Mouse (Mus musculus): ENCODE data around the gene Aaas. TPM values are rescaled to one million over a fixed set of nuclear protein-coding genes. Genes with fewer than 3 reads are reported as not detected.
A peak's percentile ranks its signal among the peaks of the same experiment; 100 is the strongest.

Gene Aaas
- total and polyA plus RNA-seq, 3 experiments, result 10.8 to 22.1 (median 13.2) TPM

DNA sequence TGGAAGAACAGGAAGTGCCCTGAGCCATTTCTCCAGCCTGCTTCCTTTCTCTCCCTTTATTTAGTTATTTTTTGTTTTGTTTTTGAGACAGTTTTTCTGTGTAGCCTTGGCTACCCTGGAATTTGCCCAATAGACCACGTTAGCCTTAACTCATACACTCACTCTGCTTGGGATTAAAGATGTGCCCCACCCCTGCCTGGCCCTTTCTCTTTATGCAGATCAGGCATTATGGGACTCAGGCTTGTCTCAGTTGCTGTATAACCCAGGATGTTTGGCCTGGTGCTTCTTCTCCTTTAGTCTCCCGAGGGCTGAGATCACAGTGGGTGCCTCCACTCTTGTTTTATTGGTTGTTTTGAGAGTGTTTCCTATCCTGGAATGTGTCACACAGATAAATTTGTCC lies 41.9 kb upstream of the Aaas start:
- peaks cover 11% of the 10 kb centered on the region for H3K4me1 ChIP-seq (ENCODE audit: control insufficient read depth, insufficient read depth, low read length)
- TF ChIP-seq CTCF (IDR thresholded peaks at IDR 0.05) (no peak), EP300 (IDR thresholded peaks at IDR 0.05; ENCODE audit: insufficient read depth, low read depth, low read length) (no peak), POLR2A (IDR thresholded peaks at IDR 0.05; ENCODE audit: insufficient read depth, low read depth, low read length) (no peak)
- no peak for DNase-seq
- no peak overlapping the region for H3K9ac ChIP-seq (ENCODE audit: low read depth, low read length)
- H3K4me3 ChIP-seq, result no peak overlapping the region
- 18% methylated on average over 2 of the region's 2 CpGs for WGBS
- peak overlapping the region; percentile 79 for H3K27ac ChIP-seq
- peaks cover 6% of the 10 kb centered on the region; the same call in 1 of the 2 replicates for H3K36me3 ChIP-seq (ENCODE audit: control insufficient read depth, insufficient read depth, low read length)
- no peaks in the 10 kb centered on the region for H3K79me2 ChIP-seq (replicated peaks; ENCODE audit: control insufficient read depth, insufficient read depth, low read length)
- intact Hi-C loops (cut with DNase I), result no loop called here
- no peaks in the 10 kb centered on the region for H3K27me3 ChIP-seq (ENCODE audit: control insufficient read depth, insufficient read depth, low read length)

DNA sequence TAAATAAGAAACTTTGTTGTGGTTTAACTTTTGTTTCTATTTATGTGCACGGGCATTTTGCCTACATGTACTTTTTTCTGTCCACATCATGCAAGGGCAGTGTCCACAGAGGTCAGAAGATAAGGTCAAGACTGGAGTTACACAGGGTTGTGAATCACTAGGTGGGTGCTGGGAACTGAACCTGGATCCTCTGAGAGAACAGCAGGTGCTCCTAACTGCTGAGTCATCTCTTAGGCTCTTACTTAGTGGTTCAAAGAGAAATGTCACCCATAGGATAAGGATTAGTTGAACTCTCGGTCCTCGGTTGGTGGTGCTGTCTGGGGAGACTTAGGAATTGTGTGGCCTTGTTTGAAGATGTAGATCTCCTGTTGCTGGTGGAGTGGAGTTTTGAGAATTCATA lies 38.4 kb upstream of the Aaas start:
- 69% methylated on average over 3 of the region's 3 CpGs for WGBS
- intact Hi-C loops (cut with DNase I), result loop anchor here (10.0 kb wide), 1 partner anchor 136 kb away; the partner anchor contains the start of gene Npff

DNA sequence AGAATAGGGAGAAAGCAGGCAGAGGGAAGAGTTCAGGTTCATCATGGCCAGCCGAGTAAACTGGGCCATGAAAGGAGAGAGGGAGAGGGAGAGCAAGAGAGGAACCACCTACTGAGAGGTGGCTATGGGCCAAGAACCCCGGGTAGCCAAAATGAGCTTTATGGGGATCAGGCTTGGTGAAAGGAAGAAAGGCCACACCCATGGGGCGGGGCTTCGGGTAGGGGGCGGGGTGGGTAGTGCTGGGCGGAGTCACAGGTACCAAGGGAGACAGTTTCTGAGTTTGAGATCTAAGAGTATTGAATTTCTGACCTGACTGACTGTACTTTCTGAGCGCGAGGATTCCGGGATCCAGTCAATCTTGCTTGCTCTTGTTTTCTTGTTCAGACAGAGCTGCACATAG lies 36.1 kb upstream of the Aaas start:
- TF ChIP-seq POLR2A (IDR thresholded peaks at IDR 0.05; ENCODE audit: insufficient read depth, low read depth, low read length) (no peak), CTCF (IDR thresholded peaks at IDR 0.05) (no peak), EP300 (IDR thresholded peaks at IDR 0.05; ENCODE audit: insufficient read depth, low read depth, low read length) (no peak)
- WGBS, result 38% methylated on average over 9 of the region's 9 CpGs

More for the DNA sequence above, 38.4 kb upstream of the Aaas start:
- peak overlapping the region; percentile 13; the same call in 1 of the 2 replicates for H3K27ac ChIP-seq
- H3K27me3 ChIP-seq (ENCODE audit: control insufficient read depth, insufficient read depth, low read length), result no peaks in the 10 kb centered on the region
- no peak for DNase-seq
- H3K4me3 ChIP-seq, result no peak overlapping the region
- H3K36me3 ChIP-seq (ENCODE audit: control insufficient read depth, insufficient read depth, low read length), result peaks cover 3% of the 10 kb centered on the region; the same call in 1 of the 2 replicates
- no peaks in the 10 kb centered on the region for H3K79me2 ChIP-seq (replicated peaks; ENCODE audit: control insufficient read depth, insufficient read depth, low read length)
- TF ChIP-seq EP300 (IDR thresholded peaks at IDR 0.05; ENCODE audit: insufficient read depth, low read depth, low read length) (no peak), POLR2A (IDR thresholded peaks at IDR 0.05; ENCODE audit: insufficient read depth, low read depth, low read length) (no peak), CTCF (IDR thresholded peaks at IDR 0.05) (no peak)
- H3K9ac ChIP-seq (ENCODE audit: low read depth, low read length), result no peak overlapping the region
- H3K4me1 ChIP-seq (ENCODE audit: control insufficient read depth, insufficient read depth, low read length), result peaks cover 5% of the 10 kb centered on the region

DNA sequence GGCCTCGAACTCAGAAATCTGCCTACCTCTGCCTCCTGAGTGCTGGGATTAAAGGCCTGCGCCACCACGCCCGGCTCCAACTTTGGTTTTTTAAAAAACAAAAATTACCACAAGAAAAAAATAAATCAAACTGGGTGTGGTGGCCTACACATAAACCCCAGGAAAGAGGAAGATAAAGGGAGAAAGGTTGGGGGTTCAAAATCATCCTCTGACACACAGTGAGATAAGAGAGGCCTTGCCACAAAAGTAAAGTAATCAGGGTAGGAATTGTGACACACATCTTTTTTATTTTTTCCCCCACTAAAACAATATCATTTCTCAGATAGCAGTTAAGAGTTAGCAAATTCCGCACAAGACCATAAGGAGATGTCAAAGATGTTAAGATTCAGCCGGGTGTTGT lies 33.1 kb upstream of the Aaas start:
- TF ChIP-seq EP300 (IDR thresholded peaks at IDR 0.05; ENCODE audit: insufficient read depth, low read depth, low read length) (no peak), CTCF (IDR thresholded peaks at IDR 0.05) (no peak), POLR2A (IDR thresholded peaks at IDR 0.05; ENCODE audit: insufficient read depth, low read depth, low read length) (no peak)
- WGBS, result 94% methylated on average over 6 of the region's 6 CpGs
- no peaks in the 10 kb centered on the region; the same call in 1 of the 2 replicates for H3K4me1 ChIP-seq (ENCODE audit: control insufficient read depth, insufficient read depth, low read length)
- H3K9ac ChIP-seq (ENCODE audit: low read depth, low read length), result no peak overlapping the region
- H3K79me2 ChIP-seq (replicated peaks; ENCODE audit: control insufficient read depth, insufficient read depth, low read length), result no peaks in the 10 kb centered on the region
- H3K27me3 ChIP-seq (ENCODE audit: control insufficient read depth, insufficient read depth, low read length), result no peaks in the 10 kb centered on the region
- no peak overlapping the region for H3K27ac ChIP-seq
- intact Hi-C loops (cut with DNase I), result loop anchor here (10.0 kb wide), 1 partner anchor 141 kb away; the partner anchor contains the start of gene Npff
- H3K36me3 ChIP-seq (ENCODE audit: control insufficient read depth, insufficient read depth, low read length), result no peaks in the 10 kb centered on the region
- H3K4me3 ChIP-seq, result no peak overlapping the region
- DNase-seq, result no peak

More for the DNA sequence above, 36.1 kb upstream of the Aaas start:
- no peak for DNase-seq
- Histone ChIP-seq H3K27me3 (ENCODE audit: control insufficient read depth, insufficient read depth, low read length) (no peaks in the 10 kb centered on the region), H3K27ac (no peak overlapping the region), H3K4me1 (ENCODE audit: control insufficient read depth, insufficient read depth, low read length) (no peaks in the 10 kb centered on the region; the same call in 1 of the 2 replicates), H3K79me2 (replicated peaks; ENCODE audit: control insufficient read depth, insufficient read depth, low read length) (no peaks in the 10 kb centered on the region), H3K4me3 (no peak overlapping the region), H3K36me3 (ENCODE audit: control insufficient read depth, insufficient read depth, low read length) (no peaks in the 10 kb centered on the region), H3K9ac (ENCODE audit: low read depth, low read length) (no peak overlapping the region)
- intact Hi-C loops (cut with DNase I), result loop anchor here (10.0 kb wide), 1 partner anchor 138 kb away; the partner anchor contains the start of gene Npff

DNA sequence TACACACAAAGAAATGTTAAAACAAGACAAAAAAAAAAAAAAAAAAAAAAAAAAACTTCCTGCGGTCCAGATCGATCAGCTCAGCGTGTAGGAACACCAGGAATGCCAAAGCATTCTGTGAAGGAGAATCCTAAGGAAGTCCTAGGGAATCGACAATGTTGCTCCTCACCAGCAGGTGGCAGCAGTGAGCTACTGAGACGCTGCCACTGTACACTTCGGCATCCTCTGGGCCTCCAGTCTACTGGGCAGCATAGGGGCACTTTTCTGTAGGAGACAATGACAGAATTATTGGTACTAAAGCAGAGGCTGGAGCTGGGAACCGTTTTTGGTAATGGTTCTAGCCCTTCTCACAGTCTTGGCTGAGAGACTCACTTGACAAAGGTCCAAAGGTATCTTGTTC lies 31.0 kb upstream of the Aaas start:
- TF ChIP-seq CTCF (IDR thresholded peaks at IDR 0.05), result peak; percentile 93
- TF ChIP-seq POLR2A (IDR thresholded peaks at IDR 0.05; ENCODE audit: insufficient read depth, low read depth, low read length), result no peak
- peak; percentile 97 for TF ChIP-seq EP300 (IDR thresholded peaks at IDR 0.05; ENCODE audit: insufficient read depth, low read depth, low read length)
- Histone ChIP-seq H3K27me3 (ENCODE audit: control insufficient read depth, insufficient read depth, low read length) (no peaks in the 10 kb centered on the region), H3K79me2 (replicated peaks; ENCODE audit: control insufficient read depth, insufficient read depth, low read length) (no peaks in the 10 kb centered on the region), H3K27ac (no peak overlapping the region; the same call in 1 of the 2 replicates), H3K4me1 (ENCODE audit: control insufficient read depth, insufficient read depth, low read length) (peaks cover 4% of the 10 kb centered on the region), H3K9ac (ENCODE audit: low read depth, low read length) (no peak overlapping the region), H3K4me3 (no peak overlapping the region), H3K36me3 (ENCODE audit: control insufficient read depth, insufficient read depth, low read length) (no peaks in the 10 kb centered on the region)
- WGBS, result 0% methylated on average over 7 of the region's 7 CpGs
- peak; percentile 85 to 89 for DNase-seq
- intact Hi-C loops (cut with DNase I), result loop anchor here (1.0 to 10.0 kb wide), 3 partner anchors 40 to 143 kb away; partner anchors contain the start of gene Npff

DNA sequence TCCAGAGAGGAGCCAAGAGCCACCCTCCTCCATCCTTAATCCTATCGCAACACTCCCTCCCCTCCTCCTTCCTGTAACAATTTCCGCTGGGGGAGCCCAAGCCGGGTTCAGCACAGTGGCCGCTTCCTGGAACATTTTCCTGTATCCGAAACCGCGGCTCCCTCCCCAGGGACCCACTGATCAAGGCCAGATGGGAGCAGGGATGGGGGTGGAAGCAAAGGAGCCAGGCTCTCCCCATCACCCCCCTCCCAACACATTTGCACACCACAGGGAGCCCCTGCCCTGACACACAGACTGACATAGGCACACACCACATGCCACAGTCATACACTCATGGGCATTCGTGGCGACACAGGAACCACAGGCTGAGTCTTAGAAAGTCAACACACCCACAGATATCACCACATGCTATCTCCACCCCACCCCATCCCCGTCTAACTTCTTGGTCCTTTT lies 27.3 kb upstream of the Aaas start:
- H3K4me1 ChIP-seq (ENCODE audit: control insufficient read depth, insufficient read depth, low read length), result peaks cover 4% of the 10 kb centered on the region
- H3K4me3 ChIP-seq, result peak overlapping the region; percentile 74
- TF ChIP-seq EP300 (IDR thresholded peaks at IDR 0.05; ENCODE audit: insufficient read depth, low read depth, low read length), result peak; percentile 71; the same call in 1 of the 2 replicates
- TF ChIP-seq CTCF (IDR thresholded peaks at IDR 0.05), result no peak
- no peaks in the 10 kb centered on the region for H3K36me3 ChIP-seq (ENCODE audit: control insufficient read depth, insufficient read depth, low read length)
- WGBS, result 8% methylated on average over 10 of the region's 10 CpGs
- H3K79me2 ChIP-seq (replicated peaks; ENCODE audit: control insufficient read depth, insufficient read depth, low read length), result no peaks in the 10 kb centered on the region
- no peaks in the 10 kb centered on the region for H3K27me3 ChIP-seq (ENCODE audit: control insufficient read depth, insufficient read depth, low read length)
- no peak overlapping the region for H3K9ac ChIP-seq (ENCODE audit: low read depth, low read length)
- peak overlapping the region; percentile 87 for H3K27ac ChIP-seq
- intact Hi-C loops (cut with DNase I), result loop anchor here (1.0 to 5.0 kb wide), 3 partner anchors 27 to 93 kb away; no protein-coding TSS in a partner anchor
- DNase-seq, result peak; percentile 77 to 83
